In genomic region chr2:119018391-119019122, GRCm38 (mm10) we compare ENCODE assay signal across 9 mouse cellular contexts. TPM values are rescaled to one million over a fixed set of nuclear protein-coding genes. Genes with fewer than 3 reads are reported as not detected.
DNase-seq lines count a peak whose midpoint lies in the region; ATAC-seq lines count a peak whose summit lies in the region.
"Had no signal": no experiment of that assay in that cellular context is flagged by ENCODE, and none has a peak within 500 bp of the region (broad histone marks: within the 10 kb centered on the region; RNA-seq: fewer than 3 reads in every experiment).

No protein-coding gene starts in this region.

- 47% methylated on average over 22 of the region's 22 CpGs for WGBS in forebrain, embryonic 16.5 days
- WGBS in midbrain, embryonic 15.5 days: 57% methylated on average over 22 of the region's 22 CpGs

- H3K4me2 ChIP-seq in forebrain, embryonic 16.5 days (ENCODE audit: low read length): 0 out of 2 replicates have a peak overlapping the region, but pooled peaks have one; percentile 2
- peak overlapping the region; percentile 18; the same call in 1 of the 2 replicates for H3K4me2 ChIP-seq in midbrain, embryonic 15.5 days

- peak; percentile 72 for ATAC-seq in forebrain, embryonic 16.5 days
- ATAC-seq in midbrain, embryonic 15.5 days (replicated peaks): peak; percentile 76

- H3K36me3 ChIP-seq in forebrain, embryonic 16.5 days (ENCODE audit: control insufficient read depth, insufficient read depth): peaks cover 23% of the 10 kb centered on the region
- peaks cover 25% of the 10 kb centered on the region for H3K36me3 ChIP-seq in midbrain, embryonic 15.5 days (replicated peaks)

- peaks cover 9% of the 10 kb centered on the region for H3K4me1 ChIP-seq in forebrain, embryonic 16.5 days (replicated peaks; ENCODE audit: control insufficient read depth, insufficient read depth, low read length)
- peaks cover 11% of the 10 kb centered on the region for H3K4me1 ChIP-seq in midbrain, embryonic 15.5 days

- peak overlapping the region; percentile 79 for H3K27ac ChIP-seq in forebrain, embryonic 16.5 days (ENCODE audit: low read length)
- H3K27ac ChIP-seq in midbrain, embryonic 15.5 days: peak overlapping the region; percentile 70

- peaks cover 3% of the 10 kb centered on the region; the same call in 1 of the 2 replicates for H3K9me3 ChIP-seq in forebrain, embryonic 16.5 days (ENCODE audit: control insufficient read depth, low read length)
- no peaks in the 10 kb centered on the region for H3K9me3 ChIP-seq in midbrain, embryonic 15.5 days

- 0 out of 2 replicates have a peak overlapping the region, but pooled peaks have one; percentile 4 for H3K4me3 ChIP-seq in forebrain, embryonic 16.5 days (replicated peaks; ENCODE audit: low read length)
- H3K4me3 ChIP-seq in midbrain, embryonic 15.5 days: no peak overlapping the region
- H3K4me3 ChIP-seq: erythroblast, embryonic 14.5 days had no signal

- DNase-seq in kidney, postnatal 14 days: peak; percentile 47
- no peak for DNase-seq in kidney, adult 8-10 months
- peak; percentile 53 to 63 for DNase-seq in heart, postnatal 36 days
- no peak for DNase-seq in layer of hippocampus, adult 18-20 months (ENCODE audit: low spot score in 2 of 2)
- no peak for DNase-seq in Muller cell, postnatal 12 days (ENCODE audit: inconsistent ontology term)
- DNase-seq in liver: no peak

- H3K9ac ChIP-seq in forebrain, embryonic 16.5 days (replicated peaks; ENCODE audit: low read depth, low read length): no peak overlapping the region
- H3K9ac ChIP-seq in midbrain, embryonic 15.5 days: no peak overlapping the region

- intact Hi-C loops in heart, postnatal 36 days (cut with DNase I): no loop called here

- H3K27me3 ChIP-seq in forebrain, embryonic 16.5 days (replicated peaks; ENCODE audit: control insufficient read depth, insufficient read depth, low read length): no peaks in the 10 kb centered on the region
- H3K27me3 ChIP-seq in midbrain, embryonic 15.5 days (replicated peaks): no peaks in the 10 kb centered on the region

RNA-seq across cellular contexts. Expression of gene Ccdc32, which starts 10.6 kb away (rescaled TPM):
- polyA plus RNA-seq in forebrain, embryonic 16.5 days (2015; fragmentation: Nextera tagmentation; extraction: Ambion mirVana): 41.6 and 46.1 TPM in 2 replicates
- 10 to 100 TPM; 10.4 to 11.2 TPM for total RNA-seq in heart, postnatal 36 days (2021)
- 37.1 and 38.5 TPM in 2 replicates for polyA plus RNA-seq in midbrain, embryonic 15.5 days (2015; fragmentation: Nextera tagmentation; extraction: Ambion mirVana)
- total RNA-seq in layer of hippocampus, adult 18-20 months (2021): 10 to 100 TPM; 55.6 to 56.3 TPM

RNA-seq across cellular contexts. Expression of gene Rpusd2, which starts 16.0 kb away (rescaled TPM):
- polyA plus RNA-seq in forebrain, embryonic 16.5 days (2015; fragmentation: Nextera tagmentation; extraction: Ambion mirVana): 5.0 and 5.1 TPM in 2 replicates
- 1 to 10 TPM; 4.5 to 5.2 TPM for total RNA-seq in heart, postnatal 36 days (2021)
- polyA plus RNA-seq in midbrain, embryonic 15.5 days (2015; fragmentation: Nextera tagmentation; extraction: Ambion mirVana): 4.6 and 4.9 TPM in 2 replicates
- 1 to 10 TPM; 7.6 to 9.0 TPM for total RNA-seq in layer of hippocampus, adult 18-20 months (2021)

RNA-seq across cellular contexts. Expression of gene Knl1, which starts 28.4 kb away (rescaled TPM):
- 23.9 and 26.2 TPM in 2 replicates for polyA plus RNA-seq in forebrain, embryonic 16.5 days (2015; fragmentation: Nextera tagmentation; extraction: Ambion mirVana)
- under 1 TPM; 0.69 to 0.79 TPM for total RNA-seq in heart, postnatal 36 days (2021)
- polyA plus RNA-seq in midbrain, embryonic 15.5 days (2015; fragmentation: Nextera tagmentation; extraction: Ambion mirVana): 5.9 and 7.2 TPM in 2 replicates
- under 1 TPM; 0.05 to 0.07 TPM for total RNA-seq in layer of hippocampus, adult 18-20 months (2021)

Comparison
In these comparisons a context has a peak if more than half of its experiments do, and no peak if none do; other contexts are left out.
1. DNase-seq: peak in kidney, postnatal 14 days (single experiment) and heart, postnatal 36 days (2 of 2); none in kidney, adult 8-10 months (0 of 2), layer of hippocampus, adult 18-20 months (0 of 2), Muller cell, postnatal 12 days (single experiment) and liver (single experiment).
2. RNA of gene Ccdc32, which starts 10.6 kb away (total RNA-seq): 55.6 to 56.3 TPM in layer of hippocampus, adult 18-20 months; 10.4 to 11.2 TPM in heart, postnatal 36 days; every median in the first group is over 4 times any median in the second.